Mouse (Mus musculus) lung, adult 2 months (tissue): ENCODE measurements around the gene Il2rg. TPM values are rescaled to one million over a fixed set of nuclear protein-coding genes. Genes with fewer than 3 reads are reported as not detected.
A peak's percentile ranks its signal among the peaks of the same experiment; 100 is the strongest.

Experiments used
- DNase-seq: peaks from one replicate; pipeline ENCODE4 v3.0.0; 2022
- H3K4me1 ChIP-seq: fragments of 200-500 bp; 2 replicates; pipeline ENCODE4 v1.6.1; 2011; ENCODE audit warnings: low read length; ENCODE audit not compliant: control insufficient read depth, insufficient read depth
- H3K4me3 ChIP-seq: fragments of 200-500 bp; replicated peaks from 2 replicates; pipeline ENCODE3; 2011; ENCODE audit warnings: low read depth, mild to moderate bottlenecking, control low read depth, low read length; ENCODE audit errors: extremely low read depth
- CTCF ChIP-seq: fragments of 200-500 bp; IDR thresholded peaks from 2 replicates; pipeline ENCODE4 v1.5.1; 2011; ENCODE audit warnings: mild to moderate bottlenecking, low read length, control low read depth; ENCODE audit not compliant: insufficient read depth
- POLR2A ChIP-seq: fragments of 200-500 bp; IDR thresholded peaks from 2 replicates; pipeline ENCODE4 v1.6.1; 2011; ENCODE audit warnings: low read depth, mild to moderate bottlenecking, control low read depth, low read length, borderline replicate concordance; ENCODE audit errors: extremely low read depth
- WGBS: fragments of 180-500 bp; shearing (Covaris S2); methylation state at CpG from one replicate; pipeline ENCODE4 v1.1.7; 2018; 5-methylcytosine and 5-hydroxymethylcytosine counted together
- polyA plus RNA-seq: library from polyadenylated mRNA; depleted of rRNA; stranded (reverse); fragments of >200 nt; gene quantifications from 2 replicates; pipeline ENCODE4 v1.2.3, GENCODE M21; 2012; rRNA removed

Gene Il2rg
- polyA plus RNA-seq, 1 experiment, result 60.3 TPM

DNA sequence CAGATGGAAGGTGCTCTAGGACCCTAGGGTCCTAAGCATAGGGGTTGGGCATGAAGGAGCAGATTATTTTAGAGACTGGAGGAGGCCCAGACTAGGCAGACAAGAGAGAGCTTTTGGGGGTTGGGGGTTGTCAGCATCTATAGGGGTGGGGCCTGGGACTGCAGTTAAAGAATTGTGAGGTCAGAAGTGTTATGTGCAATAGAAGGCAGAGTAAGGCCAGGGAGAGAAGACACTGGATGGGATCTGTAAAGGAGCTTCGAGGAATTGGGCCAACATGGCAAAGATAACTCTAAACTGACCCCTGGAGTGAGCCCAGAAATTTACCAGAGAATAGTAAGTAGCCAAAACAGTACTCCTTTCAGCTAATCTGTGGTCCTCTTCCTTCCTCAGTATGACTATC lies 4.2 kb downstream of the Il2rg start, which contains the start of gene Gm614:
TSS of gene Gm614 (minus strand) at position 101 of the 400 bp plus-strand sequence.
- 57% methylated on average over 1 of the region's 1 CpGs for WGBS
- no peaks in the 10 kb centered on the region; the same call in 1 of the 2 replicates for H3K4me1 ChIP-seq

DNA sequence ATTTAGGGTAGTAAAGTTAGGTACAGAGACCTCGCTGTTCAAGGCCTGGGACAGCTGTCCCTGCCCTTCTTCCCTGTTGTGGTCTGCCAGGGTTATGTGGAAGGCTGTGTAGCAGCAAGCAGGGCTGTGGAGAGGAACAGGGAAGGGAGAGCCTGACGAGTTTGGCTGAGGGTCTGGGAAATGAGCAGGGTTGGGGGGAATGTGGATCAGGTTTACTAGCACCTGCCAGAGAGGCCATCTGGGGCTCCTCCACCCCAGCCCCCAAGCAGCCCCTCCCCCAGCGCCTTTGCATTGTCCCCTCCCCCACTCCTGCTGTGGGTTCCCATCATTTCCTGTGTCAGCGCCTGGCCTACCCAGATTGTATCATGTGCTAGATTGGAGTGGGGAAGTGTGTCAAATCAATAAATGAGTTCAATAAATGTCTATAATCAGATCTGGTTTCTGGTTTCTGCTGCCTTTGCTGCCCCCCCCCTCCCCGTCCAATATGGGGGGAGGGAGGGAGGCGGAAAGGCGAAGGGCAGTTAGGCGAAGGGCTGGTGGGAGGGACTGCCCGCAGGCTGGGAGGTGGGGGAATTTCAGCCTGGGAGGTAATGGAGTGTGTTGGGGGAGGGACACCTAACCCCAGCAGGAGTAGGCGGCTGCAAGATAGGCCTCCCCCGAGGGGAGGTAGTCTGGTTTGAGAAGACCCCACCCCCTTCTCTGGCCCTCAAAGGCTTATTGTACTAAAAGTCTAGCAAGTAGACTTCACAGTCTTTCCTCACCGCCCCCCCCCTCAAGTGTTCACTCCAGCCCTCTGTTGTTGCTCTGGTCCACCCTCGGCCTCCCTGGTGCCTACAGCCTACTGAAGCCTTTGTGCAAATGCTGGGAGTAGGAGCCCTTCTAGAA lies 7.4 kb downstream of the Il2rg start:
- WGBS, result 44% methylated on average over 13 of the region's 13 CpGs
- TF ChIP-seq POLR2A, result no peak
- TF ChIP-seq CTCF, result no peak
- no peak overlapping the region for H3K4me3 ChIP-seq
- no peaks in the 10 kb centered on the region for H3K4me1 ChIP-seq
- no peak for DNase-seq

More for the DNA sequence above, 4.2 kb downstream of the Il2rg start, which contains the start of gene Gm614:
- DNase-seq, result no peak
- TF ChIP-seq CTCF, result no peak
- H3K4me3 ChIP-seq, result no peak within 1 kb of the TSS

DNA sequence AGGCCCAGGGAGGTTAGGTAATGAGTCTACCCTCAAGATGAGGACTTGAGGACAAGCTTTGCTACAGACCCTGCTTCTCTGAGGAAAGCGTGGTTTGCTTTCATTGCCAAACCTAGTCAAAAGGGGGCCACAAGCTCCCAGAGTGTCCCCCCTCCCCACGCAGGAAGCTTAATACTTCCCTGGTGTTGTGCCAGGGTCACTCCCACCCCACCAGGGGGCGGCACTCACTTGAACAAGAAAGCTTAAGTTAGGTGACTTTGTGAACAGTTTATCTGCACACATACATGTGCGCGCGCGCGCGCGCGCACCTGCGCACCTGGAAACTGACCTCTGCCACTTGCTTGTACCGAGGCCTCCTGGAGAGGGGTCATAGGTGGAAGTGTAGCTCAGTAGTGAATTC lies 11.5 kb downstream of the Il2rg start:
- no peak for DNase-seq
- no peak overlapping the region for H3K4me3 ChIP-seq
- TF ChIP-seq CTCF (no peak), POLR2A (no peak)
- H3K4me1 ChIP-seq, result peaks cover 5% of the 10 kb centered on the region; the same call in 1 of the 2 replicates
- 74% methylated on average over 13 of the region's 13 CpGs for WGBS

DNA sequence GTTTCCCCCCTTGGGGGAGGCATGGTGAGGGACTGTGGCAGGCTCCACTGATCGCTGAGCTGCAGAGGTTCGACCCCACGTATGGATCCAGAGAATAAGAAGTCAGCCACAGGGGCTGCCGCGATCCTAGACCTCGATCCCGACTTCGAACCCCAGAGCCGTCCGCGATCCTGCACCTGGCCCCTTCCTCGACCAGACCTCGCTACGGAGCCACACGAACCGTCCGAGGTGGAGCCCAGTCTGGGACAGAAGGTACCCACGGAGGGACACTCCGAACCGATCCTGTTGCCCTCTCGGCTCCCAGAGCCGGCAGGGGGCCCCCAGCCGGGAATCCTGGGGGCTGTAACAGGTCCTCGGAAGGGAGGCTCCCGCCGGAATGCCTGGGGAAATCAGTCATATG lies 13.3 kb downstream of the Il2rg start:
- H3K4me1 ChIP-seq, result peaks cover 5% of the 10 kb centered on the region; the same call in 1 of the 2 replicates
- H3K4me3 ChIP-seq, result peak overlapping the region; percentile 84
- TF ChIP-seq CTCF, result no peak
- no peak for TF ChIP-seq POLR2A
- DNase-seq, result no peak
- 26% methylated on average over 26 of the region's 26 CpGs for WGBS

DNA sequence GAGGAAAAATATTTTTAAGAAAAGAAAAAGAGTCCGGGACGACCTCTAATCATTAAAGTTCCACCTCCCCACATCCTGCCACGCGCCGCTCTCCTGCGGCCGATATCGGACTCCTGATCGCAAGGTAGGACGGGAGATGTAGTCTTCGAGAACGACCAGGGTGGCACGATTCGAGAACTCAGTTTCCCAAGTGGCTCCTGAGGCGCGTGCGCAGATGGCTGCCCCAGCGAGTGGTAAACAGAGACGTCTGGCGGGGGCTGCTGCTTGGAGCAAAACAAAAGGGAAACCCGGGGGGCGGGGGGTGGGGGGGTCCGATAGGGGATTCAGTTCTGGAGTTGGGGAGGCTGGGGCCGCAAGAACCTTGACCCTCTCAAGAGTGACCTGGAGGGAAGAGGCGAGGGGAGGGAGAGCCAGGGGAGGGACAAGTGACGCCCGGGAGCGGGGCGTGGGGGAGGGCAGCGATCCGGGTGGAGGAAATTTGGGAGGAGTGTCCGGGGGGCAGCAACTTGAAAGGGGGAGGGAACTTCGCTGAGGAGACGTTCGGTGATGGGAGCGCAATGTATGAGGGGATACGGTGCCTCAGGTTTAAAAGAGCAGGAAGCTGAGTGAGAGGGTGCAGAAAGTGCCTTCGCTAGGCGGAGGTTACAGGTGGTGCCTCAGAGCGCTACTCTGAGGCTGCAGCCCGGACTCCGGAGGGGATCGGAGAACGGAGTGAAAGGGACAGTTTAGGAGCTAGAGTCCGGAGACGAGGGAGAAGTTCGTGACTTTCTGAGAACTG lies 13.9 kb downstream of the Il2rg start, which contains the start of gene Foxo4:
TSS of gene Foxo4 (plus strand) at position 577 of the 778 bp plus-strand sequence.
- DNase-seq, result peak; percentile 74
- TF ChIP-seq CTCF (no peak), POLR2A (peak; percentile 62; the same call in 1 of the 2 replicates)
- 33% methylated on average over 47 of the region's 47 CpGs for WGBS
- Histone ChIP-seq H3K4me3 (peak within 1 kb of the TSS; percentile 84), H3K4me1 (peaks cover 5% of the 10 kb centered on the region; the same call in 1 of the 2 replicates)

DNA sequence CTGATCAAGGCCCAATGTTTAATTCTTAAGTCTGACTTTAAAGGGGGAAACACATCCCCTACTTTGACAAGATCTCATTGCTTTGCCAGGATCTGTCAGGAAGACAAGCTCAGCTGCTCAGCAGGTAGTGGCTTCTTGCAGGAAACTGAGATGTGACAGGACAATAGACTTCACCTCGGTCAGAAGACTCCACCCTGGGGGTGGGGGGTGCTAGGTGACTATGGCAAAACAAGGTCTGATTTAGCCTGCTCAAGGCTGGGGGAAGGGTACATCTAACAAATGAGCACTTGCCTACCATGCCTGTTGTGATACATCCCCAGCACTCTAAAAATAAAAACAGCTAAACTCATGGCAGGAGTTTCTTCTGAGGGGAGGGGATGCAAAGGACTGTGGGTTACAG lies 23.0 kb downstream of the Il2rg start:
- WGBS, result 30% methylated on average over 1 of the region's 1 CpGs

DNA sequence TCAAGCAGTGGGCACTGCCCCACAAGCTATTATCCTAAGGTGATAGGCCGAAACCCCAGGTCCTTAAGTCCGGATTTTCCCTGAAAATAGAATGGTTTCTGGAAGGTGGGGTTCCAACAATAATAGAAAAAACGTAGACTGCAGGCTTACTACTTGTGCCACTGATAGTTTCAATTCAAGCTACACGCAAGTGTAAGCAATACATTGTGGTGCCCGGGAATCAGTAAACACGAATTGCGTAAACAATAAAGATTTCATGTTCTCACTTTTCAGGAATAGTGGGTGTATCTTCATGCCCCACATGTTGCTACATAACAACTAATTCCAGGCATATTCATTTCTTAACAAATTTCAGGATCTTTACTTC lies 45.3 kb downstream of the Il2rg start:
- TF ChIP-seq POLR2A (no peak), CTCF (no peak)
- peak overlapping the region; percentile 32 for H3K4me3 ChIP-seq
- no peaks in the 10 kb centered on the region; the same call in 1 of the 2 replicates for H3K4me1 ChIP-seq
- 43% methylated on average over 7 of the region's 7 CpGs for WGBS
- DNase-seq, result no peak

More for the DNA sequence above, 23.0 kb downstream of the Il2rg start:
- no peaks in the 10 kb centered on the region for H3K4me1 ChIP-seq
- no peak for TF ChIP-seq CTCF
- TF ChIP-seq POLR2A, result no peak
- H3K4me3 ChIP-seq, result no peak overlapping the region
- no peak for DNase-seq

DNA sequence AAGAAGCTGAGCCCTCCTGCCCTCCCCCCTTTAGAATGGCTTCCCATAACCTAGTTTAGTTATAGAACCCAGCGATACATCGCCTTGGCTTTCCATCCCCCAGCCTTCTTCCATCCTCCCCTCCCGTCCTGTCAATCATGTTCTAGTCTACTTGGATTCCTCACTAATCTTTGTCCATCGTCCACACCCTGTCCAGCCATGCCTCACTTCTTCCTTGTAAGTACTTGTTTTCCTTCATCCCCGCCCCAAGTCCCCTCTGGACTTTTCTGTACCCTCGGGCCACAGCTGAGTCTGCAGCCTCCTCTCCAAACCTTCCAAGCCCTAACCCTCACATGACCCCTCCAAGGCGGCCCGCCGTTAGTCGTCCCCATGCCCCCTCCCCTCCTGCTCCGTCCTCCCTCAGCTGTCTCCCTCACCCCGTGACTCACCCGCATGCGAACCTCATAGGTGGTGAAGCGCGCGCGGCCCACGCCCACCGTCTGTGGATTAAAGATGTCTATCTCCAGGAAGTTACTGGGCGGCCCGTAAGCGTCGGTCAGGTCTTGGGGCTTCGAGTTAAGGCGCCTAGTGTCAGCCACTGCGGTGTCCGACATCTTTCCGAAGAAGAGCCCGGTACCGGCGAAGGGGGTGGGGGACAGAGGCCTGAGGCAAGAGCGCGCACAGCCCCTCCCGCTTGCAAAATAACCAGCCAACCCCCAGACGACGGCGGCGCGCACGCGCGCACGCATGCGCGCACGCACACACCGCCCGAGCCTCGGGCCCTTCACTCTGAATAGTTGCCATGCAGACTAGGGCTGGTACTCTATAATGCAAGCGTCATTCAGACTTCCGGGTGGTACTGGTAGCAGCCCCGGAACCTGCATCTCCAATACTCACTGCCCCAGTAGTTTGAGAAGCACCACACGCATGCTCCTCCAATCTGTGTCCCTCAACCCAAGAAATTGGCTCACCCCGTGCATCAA lies 45.9 kb downstream of the Il2rg start, which contains the start of gene Snx12:
TSS of gene Snx12 (minus strand) at position 730 of the 962 bp plus-strand sequence.
- 22% methylated on average over 55 of the region's 55 CpGs for WGBS
- DNase-seq, result peak; percentile 80
- Histone ChIP-seq H3K4me1 (no peaks in the 10 kb centered on the region; the same call in 1 of the 2 replicates), H3K4me3 (peak within 1 kb of the TSS; percentile 93)
- peak; percentile 64; the same call in 1 of the 2 replicates for TF ChIP-seq POLR2A
- TF ChIP-seq CTCF, result no peak

Other genes starting within 250 kb of the Il2rg start
- 0.09 and 0.12 TPM in 2 replicates for gene Tex11, start 208.6 kb downstream of the Il2rg start, polyA plus RNA-seq
- 1.3 and 2.7 TPM in 2 replicates for gene Slc7a3, start 182.2 kb downstream of the Il2rg start, polyA plus RNA-seq
- gene Snx12, start 45.7 kb downstream of the Il2rg start, polyA plus RNA-seq, result 11.3 and 26.5 TPM in 2 replicates
- 41.7 and 55.6 TPM in 2 replicates for gene Foxo4, start 13.7 kb downstream of the Il2rg start, polyA plus RNA-seq
- gene Gm614, start 4.3 kb downstream of the Il2rg start, polyA plus RNA-seq, result 0.51 and 0.57 TPM in 2 replicates
- gene Gm20489, start 768 bp upstream of the Il2rg start, polyA plus RNA-seq, result not detected in 2 replicates
- 109 and 128 TPM in 2 replicates for gene Med12, start 5.8 kb upstream of the Il2rg start, polyA plus RNA-seq
- 0.23 and 0.57 TPM in 2 replicates for gene Nlgn3, start 30.9 kb upstream of the Il2rg start, polyA plus RNA-seq
- gene Gjb1, start 108.1 kb upstream of the Il2rg start, polyA plus RNA-seq, result 6.2 and 7.2 TPM in 2 replicates
- gene Zmym3, start 152.6 kb upstream of the Il2rg start, polyA plus RNA-seq, result 23.6 and 32.8 TPM in 2 replicates
- 57.9 and 96.3 TPM in 2 replicates for gene Nono, start 161.1 kb upstream of the Il2rg start, polyA plus RNA-seq
- gene Itgb1bp2, start 180.8 kb upstream of the Il2rg start, polyA plus RNA-seq, result 2.0 and 13.6 TPM in 2 replicates